Mouse (Mus musculus) ovary, postnatal 10 days (tissue): ENCODE results near the gene 1810062G17Rik.

Source experiments
- DNase-seq: peaks from one replicate; pipeline ENCODE4 v3.0.0; 2022; ENCODE audit warnings: low spot score

Gene 1810062G17Rik

GRCm38 (mm10) chr3:36476261-36477155, 771 bp downstream of the 1810062G17Rik start:
- peak; percentile 14 for DNase-seq

- DNase-seq = no peak
These were observed 3.0 kb downstream of the 1810062G17Rik start for GRCm38 (mm10) chr3:36478776-36479175.

DNA sequence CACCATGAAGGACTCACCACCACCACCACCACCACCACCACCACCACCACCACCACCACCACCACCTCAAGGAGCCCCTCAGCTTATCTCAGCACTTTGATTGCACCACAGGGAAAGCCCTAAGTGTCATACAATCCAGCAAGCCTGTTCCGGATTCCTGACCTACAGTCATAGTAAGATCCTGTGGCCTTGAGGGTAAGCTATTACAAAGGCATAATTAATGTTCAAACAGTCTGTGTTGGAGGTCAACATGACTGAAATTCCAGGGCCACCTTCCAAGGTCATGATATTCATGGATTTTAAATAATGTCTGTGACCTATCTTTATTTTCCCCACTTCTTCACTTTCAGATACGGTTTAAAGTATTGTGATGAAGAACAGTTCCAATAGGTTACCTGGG, 4.7 kb downstream of the 1810062G17Rik start:
- DNase-seq = no peak

- DNase-seq = peak; percentile 25
These were observed 6.0 kb downstream of the 1810062G17Rik start for GRCm38 (mm10) chr3:36481776-36482193.

GRCm38 (mm10) chr3:36482940-36483339, 7.2 kb downstream of the 1810062G17Rik start:
- no peak for DNase-seq

- no peak for DNase-seq
These were observed 8.6 kb downstream of the 1810062G17Rik start for GRCm38 (mm10) chr3:36484292-36484691.

DNA sequence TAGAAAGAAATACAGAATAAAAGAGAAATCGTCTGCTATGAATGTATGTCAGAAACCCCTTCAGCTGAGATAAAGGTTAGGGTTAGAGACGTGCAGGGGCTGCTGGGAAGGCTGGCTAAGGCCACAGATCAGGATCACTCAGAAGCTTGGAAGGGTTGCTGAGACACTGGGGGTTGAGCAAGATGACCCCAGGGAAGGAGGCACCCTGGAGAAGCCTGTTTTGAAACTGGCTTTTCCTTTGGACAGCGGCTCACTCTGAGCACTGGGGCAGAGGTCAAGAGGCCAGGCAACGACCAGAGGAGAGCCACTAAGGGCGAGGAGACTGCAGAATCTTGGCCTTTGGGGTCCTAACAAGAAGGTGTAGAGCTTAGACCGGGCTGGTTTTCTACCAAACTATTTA, 10.4 kb downstream of the 1810062G17Rik start:
- DNase-seq = no peak

DNA sequence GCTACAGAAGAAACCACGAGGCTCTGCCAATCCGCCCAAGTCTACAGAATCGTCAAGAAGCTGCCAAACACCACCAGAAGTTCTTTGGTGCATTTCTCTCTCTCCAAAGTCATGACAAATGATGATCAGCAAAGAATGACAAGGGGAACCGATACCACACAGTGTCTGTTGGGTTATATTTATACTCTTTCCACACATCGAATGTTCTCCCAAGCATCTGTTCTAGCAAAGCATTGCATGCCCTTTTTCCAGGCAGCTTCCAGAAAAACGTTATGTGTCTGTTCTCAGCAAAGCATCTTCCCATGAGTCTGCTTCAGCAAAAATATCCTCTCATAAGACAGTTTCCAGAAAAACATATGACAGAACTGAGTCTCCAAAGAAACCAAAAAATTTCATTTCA, 11.1 kb downstream of the 1810062G17Rik start:
- DNase-seq = no peak

GRCm38 (mm10) chr3:36488367-36488766, 12.6 kb downstream of the 1810062G17Rik start:
- DNase-seq = no peak

DNA sequence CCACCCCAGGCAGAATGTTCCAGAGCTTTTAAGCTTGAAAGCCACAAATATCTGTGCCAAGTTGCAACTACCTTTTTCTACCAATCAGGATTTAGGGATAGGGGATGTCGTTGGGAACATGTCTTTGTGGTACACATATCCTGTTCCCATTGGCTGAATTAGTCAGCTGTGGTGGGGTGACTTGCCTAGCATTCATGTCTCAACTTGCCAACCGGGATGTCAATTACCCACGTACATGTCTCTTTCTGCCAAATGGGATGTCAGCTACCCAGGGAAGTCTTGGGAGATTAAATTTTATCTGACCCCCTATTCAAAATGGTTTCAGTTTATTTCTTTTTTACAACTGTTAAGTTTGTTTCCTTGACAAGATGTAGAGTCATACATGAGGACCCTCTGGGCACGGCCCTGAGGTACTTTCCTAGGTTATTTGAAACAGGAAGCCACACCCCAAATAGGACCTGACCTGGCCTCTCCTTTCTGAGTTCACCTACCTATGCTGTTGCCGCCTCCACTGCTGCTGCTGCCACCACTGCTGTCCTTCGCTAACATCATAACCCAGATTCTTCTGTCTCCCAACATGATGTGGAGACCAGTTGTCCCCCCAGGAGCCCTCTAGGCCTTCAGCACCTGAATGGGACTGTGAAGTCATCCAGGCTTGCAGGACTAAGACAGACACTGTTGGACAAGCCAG, 13.3 kb downstream of the 1810062G17Rik start:
- no peak for DNase-seq

DNA sequence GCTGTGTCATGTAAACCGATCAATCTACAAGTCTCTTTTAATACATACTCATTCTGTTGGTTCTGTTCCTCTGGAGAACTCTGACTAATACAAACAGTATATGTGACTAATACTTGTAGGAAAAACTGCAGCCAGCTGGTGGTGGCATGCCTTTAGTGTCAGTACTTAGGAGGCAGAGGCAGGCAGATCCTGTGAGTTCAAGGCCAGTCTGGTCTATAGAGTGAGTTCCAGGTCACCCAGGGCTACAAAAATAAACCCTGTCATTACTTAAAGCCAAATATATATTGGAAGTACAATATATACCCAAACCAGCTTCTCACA, 13.8 kb downstream of the 1810062G17Rik start:
- DNase-seq = no peak

GRCm38 (mm10) chr3:36491535-36491934, 15.8 kb downstream of the 1810062G17Rik start:
- DNase-seq = no peak

GRCm38 (mm10) chr3:36492716-36493391, 17.1 kb downstream of the 1810062G17Rik start:
- no peak for DNase-seq

GRCm38 (mm10) chr3:36493641-36494283, 18.0 kb downstream of the 1810062G17Rik start:
- no peak for DNase-seq

- DNase-seq = no peak
These were observed 18.9 kb downstream of the 1810062G17Rik start for GRCm38 (mm10) chr3:36494613-36495012.

DNA sequence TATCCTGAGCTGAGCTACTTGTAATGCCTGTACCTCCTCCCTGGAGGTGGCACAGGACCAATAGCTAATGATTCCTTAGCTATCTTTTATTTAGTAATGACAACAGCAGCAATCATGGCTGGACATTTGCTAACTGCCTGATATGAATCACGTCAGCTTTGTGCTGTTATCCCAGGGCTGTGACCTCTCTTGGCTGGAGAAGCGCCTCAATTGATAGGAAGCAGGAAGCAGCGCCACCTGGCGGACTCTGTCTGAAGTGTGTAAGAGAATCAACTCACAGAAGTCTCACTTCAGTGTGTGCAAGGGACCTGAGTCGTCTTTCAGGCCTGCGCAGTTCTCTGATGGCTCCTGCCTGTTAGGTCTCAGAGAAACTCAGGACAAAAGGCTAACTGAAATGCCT, 19.7 kb downstream of the 1810062G17Rik start:
- peak; percentile 78 for DNase-seq

GRCm38 (mm10) chr3:36496273-36496672, 20.5 kb downstream of the 1810062G17Rik start:
- DNase-seq = no peak

DNA sequence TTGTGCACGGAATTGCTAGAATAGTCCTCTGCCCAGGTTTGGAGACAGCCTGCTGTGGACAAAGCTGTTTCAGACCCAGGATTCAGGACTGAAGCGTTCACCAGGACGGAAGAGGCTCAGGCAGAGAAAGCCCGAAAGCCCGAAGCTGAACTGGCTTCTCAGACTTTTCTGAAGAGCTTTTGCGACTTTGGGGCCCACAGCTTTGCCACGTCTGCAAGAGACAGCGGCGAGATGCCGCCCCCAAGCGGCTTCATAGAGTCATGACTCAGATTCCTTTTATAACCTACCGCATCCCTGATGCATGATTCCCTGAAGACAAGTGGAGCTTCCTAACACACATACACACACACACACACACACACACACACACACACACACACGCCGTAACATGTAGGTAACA, 21.0 kb downstream of the 1810062G17Rik start:
- no peak for DNase-seq

DNA sequence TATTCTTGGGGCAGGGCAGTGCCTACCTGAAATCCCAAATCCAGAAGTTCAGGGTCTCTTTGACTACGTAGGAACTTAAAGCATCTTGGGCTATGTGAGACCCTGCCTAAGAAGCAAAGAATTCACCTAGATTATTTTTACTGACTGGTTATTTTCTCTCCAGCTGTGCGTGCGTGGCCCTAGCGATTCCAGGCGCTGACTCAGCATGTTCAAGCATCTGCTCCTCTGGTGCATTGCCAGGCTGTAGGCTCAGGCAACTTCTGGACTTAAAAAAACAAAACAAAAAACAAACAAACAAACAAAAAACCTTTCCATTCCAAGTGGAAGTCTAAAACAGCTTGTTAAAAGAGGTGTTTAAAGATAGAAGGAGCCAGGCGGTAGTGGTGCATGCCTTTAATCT, 22.5 kb downstream of the 1810062G17Rik start:
- no peak for DNase-seq

GRCm38 (mm10) chr3:36499418-36499817, 23.7 kb downstream of the 1810062G17Rik start:
- DNase-seq = no peak

DNA sequence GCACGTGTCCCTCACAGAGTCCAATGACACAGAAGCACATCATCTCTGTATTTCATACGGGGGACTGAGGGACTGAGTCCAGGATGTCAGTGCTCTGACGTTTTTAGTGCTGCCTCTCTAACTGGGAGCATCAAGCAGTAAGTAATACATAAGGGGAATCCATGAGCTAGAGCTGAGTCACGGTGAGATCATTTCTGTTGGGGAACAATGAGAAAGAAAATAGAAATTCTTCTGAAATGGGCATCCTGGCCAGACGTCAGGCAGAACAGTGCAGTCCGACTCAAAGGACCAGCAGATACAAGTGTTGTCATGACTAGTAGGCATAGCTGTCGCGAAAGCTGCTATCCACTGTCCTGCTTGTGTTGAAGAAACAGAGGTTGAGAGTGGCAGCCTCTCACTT, 25.2 kb downstream of the 1810062G17Rik start:
- no peak for DNase-seq

DNA sequence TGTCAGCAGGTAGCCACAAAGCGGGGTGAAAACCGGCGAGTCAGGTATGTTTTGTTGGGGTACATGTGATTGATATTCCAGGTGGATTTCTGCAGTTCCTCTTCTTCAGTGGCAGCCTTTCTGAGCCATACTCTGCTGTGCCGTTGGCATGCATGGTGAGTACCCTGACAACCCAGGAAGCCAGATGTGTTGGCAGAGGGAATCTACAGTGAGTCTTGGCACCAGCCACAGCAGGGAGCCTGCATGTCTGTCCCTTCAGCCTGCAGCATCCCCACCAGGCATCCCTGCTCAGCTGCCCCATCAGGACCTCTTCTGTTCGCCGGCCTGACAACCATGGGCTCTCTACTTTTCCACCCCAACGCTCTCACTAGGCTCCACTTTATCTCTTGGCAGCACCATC, 25.8 kb downstream of the 1810062G17Rik start:
- no peak for DNase-seq
